Mouse (Mus musculus): ENCODE measurements at regions not wholly inside any gene's neighbourhood (a gene's known extent, or its start where the extent isn't known, plus 50 kb on each side); places are given as distances from the start of the nearest gene placed in this dataset.

DNA sequence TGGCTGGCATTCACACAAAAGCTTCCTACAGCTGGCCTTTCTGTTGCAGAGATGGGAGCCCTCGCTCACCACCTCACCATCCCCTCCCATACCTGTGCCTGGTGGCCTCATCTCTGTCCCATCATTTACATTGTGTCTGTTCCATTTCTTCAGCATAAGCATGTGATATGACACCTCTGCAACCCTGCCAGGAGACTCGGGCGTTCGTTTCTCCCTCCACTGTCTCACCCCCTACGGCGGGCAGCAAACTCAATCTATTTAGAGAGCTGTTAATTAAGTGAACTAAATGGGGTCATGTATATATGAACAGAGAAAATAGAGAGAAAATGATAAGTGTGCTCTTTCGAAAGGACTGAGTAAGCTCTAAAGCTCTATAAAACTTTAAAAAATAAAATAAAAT is 106.0 kb downstream of the Elovl4 start:
- no peaks in the 10 kb centered on the region for H3K36me3 ChIP-seq (replicated peaks)
- ATAC-seq (ENCODE audit: low FRiP score), result no peak
- no peak overlapping the region for H3K9ac ChIP-seq
- H3K9me3 ChIP-seq, result no peaks in the 10 kb centered on the region
- WGBS, result 76% methylated on average over 7 of the region's 7 CpGs
- H3K4me2 ChIP-seq, result no peak overlapping the region
- no peaks in the 10 kb centered on the region for H3K4me1 ChIP-seq
- H3K27ac ChIP-seq, result no peak overlapping the region
- no peaks in the 10 kb centered on the region for H3K27me3 ChIP-seq
- H3K4me3 ChIP-seq (replicated peaks), result no peak overlapping the region

DNA sequence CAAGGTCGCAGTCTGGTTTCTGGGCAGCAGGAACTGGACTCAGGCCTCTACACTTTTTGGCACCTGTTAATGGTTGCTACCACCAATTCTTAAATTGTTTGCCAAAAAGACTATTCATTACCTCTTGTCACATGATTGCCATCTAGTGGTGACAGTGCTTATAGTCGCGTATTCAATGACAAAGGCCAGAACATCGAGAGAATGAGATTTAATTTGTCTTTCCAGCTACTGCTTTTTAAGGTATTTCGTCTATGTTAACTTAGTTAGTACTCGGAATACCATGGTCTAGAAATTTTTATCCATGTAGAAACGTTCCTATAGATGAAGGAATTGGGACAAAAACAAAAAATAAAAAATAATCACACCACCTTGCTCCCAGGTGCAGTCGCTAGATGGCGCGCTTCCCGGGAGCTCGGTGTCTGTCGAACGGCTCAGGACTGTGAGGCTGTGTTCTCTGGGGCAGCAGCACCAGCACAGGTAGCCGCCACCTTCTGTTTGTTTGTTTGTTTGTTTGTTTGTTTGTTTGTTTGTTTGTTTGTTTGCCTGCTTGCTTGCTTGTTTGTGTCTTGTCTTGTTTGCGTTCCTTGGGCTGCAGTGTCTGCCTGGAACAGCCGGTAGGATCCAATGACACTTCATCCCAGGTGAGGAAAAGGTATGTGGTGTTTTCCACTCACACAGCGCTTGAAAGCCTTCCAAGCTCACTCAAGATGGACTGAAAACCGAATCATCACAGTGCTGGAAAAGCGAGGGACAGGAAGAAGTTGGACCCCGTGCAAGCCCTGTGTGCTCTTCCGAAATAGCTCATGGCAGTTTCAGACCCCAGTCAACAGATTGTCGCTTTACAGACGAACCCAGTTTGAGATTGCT is 114.5 kb downstream of the Elovl4 start:
- H3K4me1 ChIP-seq, result peaks cover 12% of the 10 kb centered on the region
- 0 out of 2 replicates have a peak overlapping the region, but pooled peaks have one; percentile 18 for H3K9ac ChIP-seq
- peak overlapping the region; percentile 38 for H3K4me2 ChIP-seq
- H3K9me3 ChIP-seq, result no peaks in the 10 kb centered on the region
- H3K36me3 ChIP-seq (replicated peaks), result no peaks in the 10 kb centered on the region
- WGBS, result 21% methylated on average over 24 of the region's 24 CpGs
- ATAC-seq (ENCODE audit: low FRiP score), result peak; percentile 84
- H3K27me3 ChIP-seq, result peaks cover 9% of the 10 kb centered on the region
- no peak overlapping the region for H3K27ac ChIP-seq
- H3K4me3 ChIP-seq (replicated peaks), result peak overlapping the region; percentile 25
